Comparison of ENCODE assay signal across 8 mouse cellular contexts in the genomic region with DNA sequence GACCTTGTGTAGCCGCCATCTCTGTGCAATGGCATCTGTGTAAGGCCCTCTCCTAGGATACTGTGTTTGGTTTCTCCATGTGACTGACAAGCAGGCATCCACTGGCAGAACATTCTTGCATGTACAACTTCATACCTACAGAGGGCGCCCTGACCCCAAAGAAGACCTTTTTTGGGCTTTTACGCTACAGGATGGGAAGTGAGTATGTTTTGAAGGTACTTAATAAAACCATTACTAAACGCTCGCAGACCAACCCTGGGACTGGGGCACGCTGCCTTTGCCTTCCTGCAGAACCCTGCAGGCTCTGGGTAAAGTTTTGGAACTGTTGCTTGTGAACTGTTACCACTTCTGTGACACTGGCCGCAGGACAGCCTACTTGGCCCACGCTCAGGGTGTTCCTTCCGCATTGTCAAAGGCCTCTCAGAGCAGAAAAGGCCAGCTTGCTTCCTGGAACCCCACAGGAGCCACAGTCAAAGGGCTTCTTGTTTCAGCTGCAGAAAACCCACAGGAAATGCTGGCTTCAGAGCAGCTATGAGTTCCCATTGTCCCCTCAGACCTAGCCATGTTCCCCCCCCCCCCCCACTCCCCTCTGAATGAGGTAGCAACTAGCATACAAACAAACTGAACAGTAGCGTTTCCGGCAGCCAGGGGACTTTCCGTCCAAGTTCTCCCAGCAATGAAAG. TPM values are rescaled to one million over a fixed set of nuclear protein-coding genes. Genes with fewer than 3 reads are reported as not detected.
DNase-seq lines count a peak whose midpoint lies in the region; ATAC-seq and TF ChIP-seq lines count a peak whose summit lies in the region.

No protein-coding gene starts in this region.

- WGBS in forebrain, embryonic 11.5 days = 42% methylated on average over 12 of the region's 12 CpGs
- 28% methylated on average over 12 of the region's 12 CpGs for WGBS in heart, embryonic 16.5 days
- WGBS in liver, embryonic 12.5 days (ENCODE audit: insufficient replicate concordance) = 11% methylated on average over 12 of the region's 12 CpGs
- 33% methylated on average over 12 of the region's 12 CpGs for WGBS in stomach, embryonic 16.5 days

- no peak for ATAC-seq in forebrain, embryonic 11.5 days (replicated peaks; ENCODE audit: low FRiP score)
- peak; percentile 59 for ATAC-seq in heart, embryonic 16.5 days (replicated peaks; ENCODE audit: extremely low read depth, insufficient read depth, low FRiP score)
- ATAC-seq in liver, embryonic 12.5 days = peak; percentile 41; the same call in 1 of the 2 replicates
- peak; percentile 22 for ATAC-seq in stomach, embryonic 16.5 days (ENCODE audit: insufficient read depth, low FRiP score)

- no peaks in the 10 kb centered on the region for H3K4me1 ChIP-seq in forebrain, embryonic 11.5 days (replicated peaks; ENCODE audit: control insufficient read depth, insufficient read depth, low read length)
- peaks cover 11% of the 10 kb centered on the region for H3K4me1 ChIP-seq in heart, embryonic 16.5 days (ENCODE audit: control insufficient read depth, insufficient read depth, low read length)
- H3K4me1 ChIP-seq in liver, embryonic 12.5 days = peaks cover 11% of the 10 kb centered on the region; the same call in 1 of the 2 replicates
- H3K4me1 ChIP-seq in stomach, embryonic 16.5 days (ENCODE audit: control insufficient read depth, insufficient read depth, low read length) = 0 out of 2 replicates have a peak, but pooled peaks cover 2% of the 10 kb centered on the region

- TF ChIP-seq CTCF in brain, embryonic 14.5 days (IDR thresholded peaks at IDR 0.05; ENCODE audit: borderline replicate concordance, extremely low read depth, insufficient read depth, insufficient read length) = peak; percentile 68

- peak; percentile 63 to 66 for DNase-seq in CD8-positive naive resting alpha-beta T cell, adult 2 months (ENCODE audit: low read depth in 2 of 2, low spot score in 2 of 2)
- DNase-seq in brain, embryonic 14.5 days (ENCODE audit: low read depth) = peak; percentile 90
- DNase-seq in forebrain, embryonic 11.5 days (ENCODE audit: low spot score) = peak; percentile 66
- peak; percentile 83 for DNase-seq in kidney, postnatal 14 days
- DNase-seq in naive thymus-derived CD4-positive, alpha-beta T cell, adult 2 months (ENCODE audit: low read depth) = peak; percentile 90

- no peak overlapping the region for H3K4me2 ChIP-seq in forebrain, embryonic 11.5 days (ENCODE audit: low read depth, low read length, severe bottlenecking)
- peak overlapping the region; percentile 56 for H3K4me2 ChIP-seq in heart, embryonic 16.5 days (ENCODE audit: low read depth, low read length)
- H3K4me2 ChIP-seq in liver, embryonic 12.5 days = peak overlapping the region; percentile 50
- H3K4me2 ChIP-seq in stomach, embryonic 16.5 days (ENCODE audit: low read depth, low read length) = no peak overlapping the region

- no peaks in the 10 kb centered on the region for H3K9me3 ChIP-seq in forebrain, embryonic 11.5 days (ENCODE audit: control insufficient read depth, low read length)
- H3K9me3 ChIP-seq in heart, embryonic 16.5 days (replicated peaks; ENCODE audit: control insufficient read depth, low read length) = no peaks in the 10 kb centered on the region
- H3K9me3 ChIP-seq in liver, embryonic 12.5 days (replicated peaks) = no peaks in the 10 kb centered on the region
- H3K9me3 ChIP-seq in stomach, embryonic 16.5 days (replicated peaks; ENCODE audit: control insufficient read depth, low read length) = no peaks in the 10 kb centered on the region

- no peak overlapping the region for H3K27ac ChIP-seq in forebrain, embryonic 11.5 days (ENCODE audit: low read depth, low read length)
- H3K27ac ChIP-seq in heart, embryonic 16.5 days (ENCODE audit: low read length) = peak overlapping the region; percentile 83
- H3K27ac ChIP-seq in liver, embryonic 12.5 days = peak overlapping the region; percentile 51; the same call in 1 of the 2 replicates
- H3K27ac ChIP-seq in stomach, embryonic 16.5 days (ENCODE audit: low read length) = peak overlapping the region; percentile 71

- no peak overlapping the region for H3K4me3 ChIP-seq in forebrain, embryonic 11.5 days (ENCODE audit: low read depth, low read length)
- H3K4me3 ChIP-seq in heart, embryonic 16.5 days (ENCODE audit: low read length) = peak overlapping the region; percentile 24; the same call in 1 of the 2 replicates
- no peak overlapping the region for H3K4me3 ChIP-seq in liver, embryonic 12.5 days
- H3K4me3 ChIP-seq in stomach, embryonic 16.5 days (replicated peaks; ENCODE audit: low read length) = no peak overlapping the region

- no peak for TF ChIP-seq POLR2A in brain, embryonic 14.5 days (IDR thresholded peaks at IDR 0.05; ENCODE audit: borderline replicate concordance, extremely low read depth, insufficient read depth, insufficient read length, poor library complexity, severe bottlenecking)

- no peak overlapping the region for H3K9ac ChIP-seq in forebrain, embryonic 11.5 days (ENCODE audit: low read length)
- peak overlapping the region; percentile 39 for H3K9ac ChIP-seq in heart, embryonic 16.5 days (ENCODE audit: low read length)
- no peak overlapping the region for H3K9ac ChIP-seq in liver, embryonic 12.5 days
- 0 out of 2 replicates have a peak overlapping the region, but pooled peaks have one; percentile 28 for H3K9ac ChIP-seq in stomach, embryonic 16.5 days (ENCODE audit: low read length)

- H3K27me3 ChIP-seq in forebrain, embryonic 11.5 days (ENCODE audit: control insufficient read depth, insufficient read depth, low read length) = no peaks in the 10 kb centered on the region
- no peaks in the 10 kb centered on the region for H3K27me3 ChIP-seq in heart, embryonic 16.5 days (ENCODE audit: control insufficient read depth, insufficient read depth, low read length)
- H3K27me3 ChIP-seq in liver, embryonic 12.5 days (replicated peaks) = no peaks in the 10 kb centered on the region
- H3K27me3 ChIP-seq in stomach, embryonic 16.5 days (ENCODE audit: control insufficient read depth, insufficient read depth, low read length) = no peaks in the 10 kb centered on the region

- no peaks in the 10 kb centered on the region for H3K36me3 ChIP-seq in forebrain, embryonic 11.5 days (ENCODE audit: control insufficient read depth, insufficient read depth, low read length)
- no peaks in the 10 kb centered on the region for H3K36me3 ChIP-seq in heart, embryonic 16.5 days (ENCODE audit: control insufficient read depth, insufficient read depth)
- no peaks in the 10 kb centered on the region for H3K36me3 ChIP-seq in liver, embryonic 12.5 days
- no peaks in the 10 kb centered on the region for H3K36me3 ChIP-seq in stomach, embryonic 16.5 days (ENCODE audit: control insufficient read depth, insufficient read depth, low read length)

RNA-seq across cellular contexts. Expression of a gene that starts 13.1 kb away (rescaled TPM):
- 1.6 and 2.1 TPM in 2 replicates for polyA plus RNA-seq in brain, embryonic 14.5 days (2012; rRNA removed)
- 1.0 and 1.3 TPM in 2 replicates for polyA plus RNA-seq in forebrain, embryonic 11.5 days (2014; fragmentation: Nextera tagmentation; extraction: Ambion mirVana)
- 2.3 TPM in 2 replicates for polyA plus RNA-seq in heart, embryonic 16.5 days (2015; fragmentation: Nextera tagmentation; extraction: Ambion mirVana)
- 0.56 and 0.92 TPM in 2 replicates for polyA plus RNA-seq in liver, embryonic 12.5 days (2016; fragmentation: Nextera tagmentation; extraction: Ambion mirVana)
- polyA plus RNA-seq in stomach, embryonic 16.5 days (2015; fragmentation: Nextera tagmentation; extraction: Ambion mirVana) = 1.5 TPM in 2 replicates

RNA-seq across cellular contexts. Expression of a gene that starts 54.3 kb away (rescaled TPM):
- polyA plus RNA-seq in brain, embryonic 14.5 days (2012; rRNA removed) = 160 and 167 TPM in 2 replicates
- 126 and 130 TPM in 2 replicates for polyA plus RNA-seq in forebrain, embryonic 11.5 days (2014; fragmentation: Nextera tagmentation; extraction: Ambion mirVana)
- polyA plus RNA-seq in heart, embryonic 16.5 days (2015; fragmentation: Nextera tagmentation; extraction: Ambion mirVana) = 91.8 and 98.2 TPM in 2 replicates
- 71.4 TPM in 2 replicates for polyA plus RNA-seq in liver, embryonic 12.5 days (2016; fragmentation: Nextera tagmentation; extraction: Ambion mirVana)
- polyA plus RNA-seq in stomach, embryonic 16.5 days (2015; fragmentation: Nextera tagmentation; extraction: Ambion mirVana) = 109 and 115 TPM in 2 replicates

Comparison
In these comparisons a context has a peak if more than half of its experiments do, and no peak if none do; other contexts are left out.
1. H3K4me2 ChIP-seq: peak in heart, embryonic 16.5 days (single experiment) and liver, embryonic 12.5 days (single experiment); none in forebrain, embryonic 11.5 days (single experiment) and stomach, embryonic 16.5 days (single experiment).
2. H3K9ac ChIP-seq: peak in heart, embryonic 16.5 days (single experiment) and stomach, embryonic 16.5 days (single experiment); none in forebrain, embryonic 11.5 days (single experiment) and liver, embryonic 12.5 days (single experiment).
3. Peak in every context shown above with its lines, with median percentiles within 50 percentile points of each other: DNase-seq.